ENCODE assay signal across 16 mouse cellular contexts in the genomic region with DNA sequence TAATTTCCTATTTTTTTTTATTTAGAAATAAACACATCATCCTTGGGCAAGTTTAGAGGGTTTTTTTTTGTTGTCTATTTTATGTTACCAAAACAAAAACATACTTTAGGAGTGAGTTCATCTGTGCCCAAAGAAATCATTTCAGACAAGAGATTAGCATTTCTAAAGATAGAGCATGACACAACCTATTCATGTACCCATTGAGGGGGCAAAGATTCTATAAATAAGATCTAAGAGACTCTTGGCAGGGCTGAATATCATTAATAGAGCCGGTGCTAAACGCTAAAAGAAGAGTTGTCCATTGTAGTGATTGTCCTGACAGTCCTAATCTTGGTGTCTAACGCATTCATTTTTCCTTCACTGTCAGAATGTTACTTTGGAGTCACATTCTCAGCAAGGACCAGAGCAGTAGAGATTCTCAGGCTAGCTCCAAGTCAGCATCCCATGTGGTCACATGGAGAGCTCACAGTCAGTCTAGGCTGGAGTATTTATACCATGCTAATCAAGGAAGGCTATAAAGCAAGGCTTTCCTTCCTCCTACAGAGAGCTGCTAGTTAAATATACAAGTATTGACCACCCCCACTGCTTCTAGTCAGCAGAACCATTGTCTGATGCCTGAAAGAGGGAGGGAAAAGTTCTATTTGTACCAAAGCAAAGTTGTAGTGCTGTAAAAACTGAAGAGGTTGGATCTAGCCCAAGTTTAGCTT.
DNase-seq lines count a peak whose midpoint lies in the region; ATAC-seq and TF ChIP-seq lines count a peak whose summit lies in the region.
"Had no signal": no experiment of that assay in that cellular context is flagged by ENCODE, and none has a peak within 500 bp of the region (broad histone marks: within the 10 kb centered on the region; RNA-seq: fewer than 3 reads in every experiment).

No protein-coding gene starts in this region.

- TF ChIP-seq POLR2A in brain, embryonic 14.5 days (IDR thresholded peaks at IDR 0.05; ENCODE audit: borderline replicate concordance, extremely low read depth, insufficient read depth, insufficient read length, poor library complexity, severe bottlenecking), result no peak

- H3K27ac ChIP-seq in heart, embryonic 13.5 days (replicated peaks), result peak overlapping the region; percentile 70
- no peak overlapping the region for H3K27ac ChIP-seq in lung, postnatal 0 days (ENCODE audit: low read length)
- no peak overlapping the region for H3K27ac ChIP-seq in forebrain, embryonic 13.5 days
- H3K27ac ChIP-seq: embryonic facial prominence, embryonic 12.5 days; limb, embryonic 15.5 days; macrophage had no signal

- no peak overlapping the region for H3K4me3 ChIP-seq in heart, embryonic 13.5 days
- no peak overlapping the region for H3K4me3 ChIP-seq in lung, postnatal 0 days (ENCODE audit: low read depth, low read length)
- no peak overlapping the region for H3K4me3 ChIP-seq in forebrain, embryonic 13.5 days
- H3K4me3 ChIP-seq: embryonic facial prominence, embryonic 12.5 days; limb, embryonic 15.5 days; myocyte had no signal

- no peak for TF ChIP-seq CTCF in lung, postnatal 0 days (IDR thresholded peaks at IDR 0.05)
- no peak for TF ChIP-seq CTCF in brain, embryonic 14.5 days (IDR thresholded peaks at IDR 0.05; ENCODE audit: borderline replicate concordance, extremely low read depth, insufficient read depth, insufficient read length)

- WGBS in heart, embryonic 13.5 days, result 43% methylated on average over 3 of the region's 3 CpGs
- WGBS in lung, postnatal 0 days, result 69% methylated on average over 3 of the region's 3 CpGs
- 33% methylated on average over 3 of the region's 3 CpGs for WGBS in forebrain, embryonic 13.5 days

- no peak overlapping the region for H3K4me2 ChIP-seq in heart, embryonic 13.5 days
- H3K4me2 ChIP-seq in lung, postnatal 0 days (replicated peaks; ENCODE audit: low read depth, low read length), result no peak overlapping the region
- no peak overlapping the region for H3K4me2 ChIP-seq in forebrain, embryonic 13.5 days
- H3K4me2 ChIP-seq: embryonic facial prominence, embryonic 12.5 days; limb, embryonic 15.5 days had no signal

- no peak overlapping the region for H3K9ac ChIP-seq in heart, embryonic 13.5 days
- no peak overlapping the region for H3K9ac ChIP-seq in lung, postnatal 0 days (replicated peaks; ENCODE audit: low read depth)
- H3K9ac ChIP-seq in forebrain, embryonic 13.5 days, result no peak overlapping the region
- H3K9ac ChIP-seq: embryonic facial prominence, embryonic 12.5 days; limb, embryonic 15.5 days had no signal

- peaks cover 6% of the 10 kb centered on the region; the same call in 1 of the 2 replicates for H3K4me1 ChIP-seq in heart, embryonic 13.5 days
- no peaks in the 10 kb centered on the region for H3K4me1 ChIP-seq in lung, postnatal 0 days (ENCODE audit: insufficient read depth, low read depth, low read length)
- H3K4me1 ChIP-seq in forebrain, embryonic 13.5 days, result 0 out of 2 replicates have a peak, but pooled peaks cover 3% of the 10 kb centered on the region
- H3K4me1 ChIP-seq: embryonic facial prominence, embryonic 12.5 days; limb, embryonic 15.5 days had no signal

- DNase-seq in heart, adult 8-10 months (ENCODE audit: low spot score), result no peak
- DNase-seq in lung, postnatal 14 days, result peak; percentile 0
- DNase-seq in lung, postnatal 0 days (ENCODE audit: low spot score), result no peak
- peak; percentile 61 for DNase-seq in brain, embryonic 14.5 days (ENCODE audit: low read depth)
- no peak for DNase-seq in adrenal gland, adult (ENCODE audit: inconsistent age in 2 of 2, low spot score in 1 of 2)
- no peak for DNase-seq in natural killer cell, adult 2 months (ENCODE audit: low spot score in 2 of 2)
- DNase-seq: adrenal gland, postnatal 25 days; cerebellum, postnatal 10 days; gastrocnemius, postnatal 36 days; thymus, postnatal 36 days had no signal

- no peak for ATAC-seq in heart, embryonic 13.5 days (ENCODE audit: extremely low read depth, insufficient number of reproducible peaks, low FRiP score, low TSS enrichment)
- no peak for ATAC-seq in lung, postnatal 0 days
- ATAC-seq in forebrain, embryonic 13.5 days, result peak; percentile 73

- no peaks in the 10 kb centered on the region for H3K36me3 ChIP-seq in heart, embryonic 13.5 days
- H3K36me3 ChIP-seq in lung, postnatal 0 days (ENCODE audit: insufficient read depth, low read length), result no peaks in the 10 kb centered on the region
- no peaks in the 10 kb centered on the region for H3K36me3 ChIP-seq in forebrain, embryonic 13.5 days (ENCODE audit: poor library complexity, severe bottlenecking)
- H3K36me3 ChIP-seq: embryonic facial prominence, embryonic 12.5 days; limb, embryonic 15.5 days had no signal

- TF ChIP-seq EP300 in lung, postnatal 0 days (IDR thresholded peaks at IDR 0.05), result no peak

- no peaks in the 10 kb centered on the region for H3K9me3 ChIP-seq in heart, embryonic 13.5 days
- no peaks in the 10 kb centered on the region for H3K9me3 ChIP-seq in lung, postnatal 0 days (ENCODE audit: low read length)
- no peaks in the 10 kb centered on the region for H3K9me3 ChIP-seq in forebrain, embryonic 13.5 days (replicated peaks)
- H3K9me3 ChIP-seq: embryonic facial prominence, embryonic 12.5 days; limb, embryonic 15.5 days had no signal

- H3K27me3 ChIP-seq in heart, embryonic 13.5 days (replicated peaks), result peaks cover 3% of the 10 kb centered on the region; the same call in 1 of the 2 replicates
- H3K27me3 ChIP-seq in lung, postnatal 0 days (replicated peaks; ENCODE audit: insufficient read depth, low read length), result no peaks in the 10 kb centered on the region
- H3K27me3 ChIP-seq in forebrain, embryonic 13.5 days, result no peaks in the 10 kb centered on the region

Comparison
In these comparisons a context has a peak if more than half of its experiments do, and no peak if none do; other contexts are left out.
1. DNase-seq: peak in lung, postnatal 14 days (single experiment) and brain, embryonic 14.5 days (single experiment); none in heart, adult 8-10 months (single experiment), lung, postnatal 0 days (single experiment), adrenal gland, adult (0 of 2) and natural killer cell, adult 2 months (0 of 2).